Mouse (Mus musculus): Measurements from ENCODE around the gene Nfic.
"Not testable (repeated sequence)": the region's sequence is repeated elsewhere in the genome, so short reads cannot be mapped to it uniquely, and the experiment has no call there.

The Nfic gene

GRCm38 (mm10) chr10:81460951-81461350 lies 5.5 kb upstream of the Nfic start:
- DNase-seq (ENCODE audit: low read depth, low spot score) = no peak

DNA sequence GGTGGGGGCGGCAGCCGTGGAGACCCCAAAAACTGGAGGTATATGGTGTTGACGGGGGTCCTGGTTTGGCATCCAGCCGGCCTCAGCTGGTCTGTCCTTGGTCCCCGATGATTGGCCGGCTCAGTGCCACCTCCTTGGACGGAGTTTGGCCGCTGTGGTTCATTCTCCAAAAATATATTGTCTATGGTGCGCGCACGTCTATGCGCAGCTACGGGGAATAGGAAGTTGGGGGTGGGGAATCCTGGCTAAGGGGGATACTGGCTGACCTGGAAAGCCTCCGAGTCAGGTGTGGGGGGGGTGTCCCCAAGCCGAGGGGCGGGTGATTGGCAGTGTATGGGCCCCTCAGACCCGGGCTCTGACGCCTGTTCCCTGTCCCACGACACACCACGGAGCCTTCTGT lies 5.0 kb upstream of the Nfic start:
- DNase-seq (ENCODE audit: low read depth, low spot score) = no peak

DNA sequence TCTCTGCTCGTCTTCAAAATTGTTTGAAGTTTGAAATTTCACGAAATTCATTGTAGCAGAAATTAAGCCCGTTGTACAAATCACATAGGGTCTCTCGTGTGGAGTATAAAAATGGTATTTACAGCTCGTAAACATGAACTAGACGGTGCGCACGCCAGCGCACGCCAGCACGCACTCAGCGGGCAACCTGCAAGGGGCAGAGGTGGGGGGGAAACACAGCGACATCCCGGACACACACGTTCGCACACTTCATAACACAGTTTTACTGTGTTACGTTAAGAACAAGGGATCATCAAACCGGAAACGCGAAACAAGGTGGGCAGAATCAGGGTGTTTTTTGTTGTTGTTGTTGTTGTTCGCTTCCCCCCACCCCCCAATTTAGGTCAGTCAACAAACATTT lies 4.0 kb upstream of the Nfic start:
- DNase-seq (ENCODE audit: low read depth, low spot score) = no peak

DNA sequence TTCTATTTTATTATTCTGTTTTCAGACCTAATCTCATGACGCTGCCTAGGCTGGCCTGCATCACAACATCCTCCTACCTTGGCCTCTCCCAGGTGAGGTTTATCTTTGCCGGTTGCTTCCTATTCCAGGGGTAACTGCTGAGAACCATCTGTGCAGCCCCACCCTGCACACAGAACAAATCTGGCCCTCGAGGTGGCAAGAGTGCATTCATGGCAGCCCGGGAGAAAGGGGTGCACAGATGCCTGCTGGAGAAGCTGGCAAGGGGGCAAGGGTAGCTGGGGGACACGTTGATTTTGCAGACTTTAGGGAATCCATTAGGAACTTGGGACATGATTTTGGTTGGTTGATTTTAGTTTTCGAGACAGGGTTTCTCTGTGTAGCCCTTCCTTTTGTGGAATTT lies 2.8 kb upstream of the Nfic start:
- DNase-seq (ENCODE audit: low read depth, low spot score) = no peak

DNA sequence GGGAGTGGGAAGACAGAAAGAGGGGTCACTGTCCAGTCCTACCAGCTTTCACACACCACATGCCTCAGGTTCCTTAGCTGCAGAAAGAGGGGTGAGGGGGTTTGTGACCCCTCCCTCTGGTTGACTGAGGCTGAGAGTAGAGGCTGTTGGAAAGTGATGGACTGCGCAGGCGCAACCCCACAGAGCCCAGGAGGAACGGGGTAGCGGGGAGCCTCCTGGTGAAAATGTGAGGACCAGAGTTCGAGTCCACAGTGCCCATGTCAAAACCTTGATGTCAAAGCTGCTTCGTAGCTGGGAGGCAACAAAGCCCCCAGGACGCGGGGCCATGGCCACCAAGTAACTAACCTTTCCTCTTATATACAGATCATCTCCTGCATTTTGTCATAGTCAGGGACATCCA lies 2.2 kb upstream of the Nfic start:
- no peak for DNase-seq (ENCODE audit: low read depth, low spot score)

DNA sequence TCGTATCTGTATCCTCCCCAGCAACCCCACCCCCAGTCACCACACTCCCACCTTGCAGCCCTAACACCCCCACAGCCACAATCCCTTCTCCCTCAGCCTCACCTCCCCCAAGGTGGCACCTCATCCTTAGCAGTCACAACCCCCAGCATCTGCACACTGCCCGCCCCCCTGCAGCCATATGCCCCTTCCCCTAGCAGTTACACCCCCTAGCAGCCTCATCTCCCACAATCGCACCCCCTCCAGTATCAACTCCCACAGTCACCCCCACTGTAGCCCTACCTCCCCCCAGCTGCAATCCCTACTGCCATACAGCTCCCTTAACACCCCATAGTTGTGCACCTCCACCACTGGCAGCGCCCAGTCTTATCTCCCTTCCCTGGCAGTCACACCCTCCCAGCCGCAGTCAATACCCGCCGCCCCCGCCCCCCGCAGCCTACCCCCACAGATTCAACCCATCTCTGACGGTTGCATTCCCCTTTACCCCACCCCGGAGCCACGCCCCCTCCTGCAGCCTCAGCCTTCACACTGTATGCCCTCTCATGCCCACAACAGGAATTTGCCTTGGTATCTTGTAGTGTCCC lies 1.6 kb upstream of the Nfic start:
- no peak for DNase-seq (ENCODE audit: low read depth, low spot score)

GRCm38 (mm10) chr10:81454106-81454505 lies 1.3 kb downstream of the Nfic start:
- no peak for DNase-seq (ENCODE audit: low read depth, low spot score)

GRCm38 (mm10) chr10:81452947-81453288 lies 2.5 kb downstream of the Nfic start:
- DNase-seq (ENCODE audit: low read depth, low spot score) = no peak

DNA sequence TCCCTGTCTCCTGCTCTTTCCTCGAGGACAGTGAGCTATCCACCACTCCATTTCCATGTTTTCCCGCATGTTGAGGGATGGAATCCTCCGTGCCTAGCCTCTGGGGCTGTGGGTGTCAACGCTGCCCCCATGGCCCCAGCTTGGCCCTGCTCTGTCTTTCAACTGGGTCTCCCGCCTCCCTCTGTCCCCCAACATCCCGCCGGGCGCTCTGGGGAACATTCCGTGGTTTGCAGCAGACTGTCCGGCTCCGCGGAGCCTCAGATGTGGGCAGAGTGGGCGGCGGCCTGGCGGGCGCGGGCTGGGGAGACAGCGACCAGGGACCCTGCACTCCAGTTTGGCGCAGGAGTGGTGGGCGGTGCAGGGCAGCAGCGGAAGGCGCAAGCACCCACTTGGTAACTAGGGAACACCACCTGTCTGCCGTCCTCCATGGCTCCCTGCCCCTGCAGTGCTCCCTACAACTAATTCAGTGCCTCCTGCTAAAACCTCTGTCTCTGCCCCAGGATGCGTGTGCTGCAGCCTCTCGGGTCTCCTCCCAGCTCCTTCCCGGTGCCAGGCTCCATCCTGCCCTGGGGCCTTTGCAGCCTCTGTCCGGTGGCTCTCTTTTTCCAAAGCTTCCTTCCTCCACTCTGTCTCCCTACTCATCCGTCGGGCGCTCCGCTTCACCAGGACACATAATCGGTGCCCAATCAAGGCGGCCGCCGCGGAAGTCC lies 3.0 kb downstream of the Nfic start:
- no peak for DNase-seq (ENCODE audit: low read depth, low spot score)

GRCm38 (mm10) chr10:81451365-81451745 lies 4.1 kb downstream of the Nfic start:
- no peak for DNase-seq (ENCODE audit: low read depth, low spot score)

- no peak for DNase-seq (ENCODE audit: low read depth, low spot score)
Measured at GRCm38 (mm10) chr10:81450641-81451364, 4.6 kb downstream of the Nfic start.

DNA sequence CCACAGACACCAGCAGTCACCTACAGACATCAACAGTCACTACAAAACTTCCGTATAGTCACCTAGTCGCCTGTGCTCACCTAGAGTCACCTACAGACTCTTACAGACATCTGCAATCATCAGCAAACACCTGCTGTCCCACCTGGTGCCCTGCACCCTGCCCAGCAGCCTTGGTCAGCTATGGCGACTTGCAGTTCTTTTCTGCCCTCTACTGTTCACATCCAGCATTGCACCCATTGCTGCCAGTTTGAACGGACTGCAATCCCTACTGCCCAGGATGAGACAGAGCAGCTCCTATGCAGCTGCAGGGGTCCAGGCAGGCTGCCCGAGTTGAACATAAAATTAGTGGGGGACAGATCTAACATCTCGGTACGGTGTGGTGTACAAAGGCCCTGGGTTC lies 5.3 kb downstream of the Nfic start:
- peak; percentile 87 for DNase-seq (ENCODE audit: low read depth, low spot score)

- not testable (repeated sequence) for DNase-seq (ENCODE audit: low read depth, low spot score)
Measured at GRCm38 (mm10) chr10:81445516-81445915, 9.9 kb downstream of the Nfic start.

- no peak for DNase-seq (ENCODE audit: low read depth, low spot score)
Measured at GRCm38 (mm10) chr10:81441019-81441418, 14.4 kb downstream of the Nfic start.

- DNase-seq (ENCODE audit: low read depth, low spot score) = no peak
Measured at GRCm38 (mm10) chr10:81435436-81435835, 20.0 kb downstream of the Nfic start.

DNA sequence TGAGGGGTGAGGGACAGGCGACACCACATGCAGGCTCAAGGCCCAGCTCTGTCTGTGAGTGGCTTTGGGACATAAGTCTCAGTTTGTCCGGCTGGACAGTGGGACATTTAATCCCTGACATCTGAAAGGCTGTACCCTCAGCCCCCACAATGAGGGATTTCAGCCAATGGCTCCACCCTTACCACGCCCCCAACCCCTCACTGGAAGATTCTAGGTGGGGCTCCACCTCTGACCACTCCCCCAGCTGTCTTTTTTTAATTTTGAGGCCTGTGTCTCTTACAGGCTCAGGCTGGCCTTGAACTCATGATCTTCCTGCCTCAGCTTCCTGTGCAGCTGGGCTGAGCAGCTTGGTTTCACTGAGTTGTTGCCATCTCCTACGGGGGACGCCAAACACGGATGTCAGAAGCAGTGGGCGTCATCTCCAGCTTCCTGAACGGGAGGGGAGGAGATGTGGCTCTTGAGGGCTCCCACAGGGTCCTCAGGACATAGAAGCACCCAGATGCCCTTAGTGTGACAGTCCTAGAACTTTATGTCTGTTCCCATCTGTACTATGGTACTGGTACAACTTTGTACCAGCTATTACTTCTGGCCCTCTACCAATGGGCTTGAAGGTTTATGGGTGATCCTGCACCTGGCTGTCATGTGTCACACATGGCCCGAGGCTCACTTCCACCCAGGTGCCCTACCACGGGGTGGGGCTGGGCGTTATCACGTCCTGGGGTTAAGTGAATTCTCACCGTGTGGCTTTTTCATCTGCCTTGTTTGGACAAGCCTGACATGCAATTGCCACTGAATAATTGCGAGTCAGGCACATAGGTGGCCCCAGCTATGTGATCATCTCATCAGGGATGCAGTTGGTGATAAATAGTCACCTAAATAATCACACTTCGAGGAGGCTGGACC lies 20.8 kb downstream of the Nfic start:
- DNase-seq (ENCODE audit: low read depth, low spot score) = no peak

GRCm38 (mm10) chr10:81433541-81434289 lies 21.7 kb downstream of the Nfic start:
- DNase-seq (ENCODE audit: low read depth, low spot score) = no peak

GRCm38 (mm10) chr10:81432868-81433262 lies 22.6 kb downstream of the Nfic start:
- DNase-seq (ENCODE audit: low read depth, low spot score) = peak; percentile 88

DNA sequence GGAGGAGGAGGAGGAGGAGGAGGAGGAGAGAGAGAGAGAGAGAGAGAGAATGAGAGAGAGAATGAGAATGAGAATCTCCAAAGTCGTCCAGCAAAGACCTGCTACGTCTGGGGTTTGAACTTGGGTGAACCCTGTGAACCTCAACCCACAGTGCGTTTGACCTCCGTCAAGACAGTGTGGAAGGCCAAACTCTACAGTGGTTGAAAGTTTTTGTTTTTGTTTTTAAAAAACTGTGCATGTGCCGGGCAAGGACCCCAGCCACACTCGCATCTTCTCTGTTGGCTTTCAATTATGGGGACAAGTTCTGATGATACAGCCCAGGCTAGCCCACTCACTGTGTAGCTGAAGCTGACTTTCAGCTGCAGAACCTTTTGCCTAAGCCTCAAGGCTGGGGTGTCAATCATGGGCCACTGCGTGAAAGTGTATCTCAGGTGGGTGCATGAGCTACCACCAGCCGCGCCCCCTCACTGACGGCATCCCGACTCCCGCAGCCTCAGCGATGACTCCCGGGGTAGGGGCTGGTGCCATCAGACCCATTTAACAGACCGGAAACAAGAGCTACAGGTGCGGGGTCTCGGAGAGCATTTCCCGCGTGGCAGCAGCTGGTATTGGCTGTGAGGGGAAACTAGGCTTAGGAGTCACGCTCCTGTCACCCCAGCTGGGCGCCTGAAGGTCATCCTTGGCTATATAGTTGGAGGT lies 23.1 kb downstream of the Nfic start:
- no peak for DNase-seq (ENCODE audit: low read depth, low spot score)

DNA sequence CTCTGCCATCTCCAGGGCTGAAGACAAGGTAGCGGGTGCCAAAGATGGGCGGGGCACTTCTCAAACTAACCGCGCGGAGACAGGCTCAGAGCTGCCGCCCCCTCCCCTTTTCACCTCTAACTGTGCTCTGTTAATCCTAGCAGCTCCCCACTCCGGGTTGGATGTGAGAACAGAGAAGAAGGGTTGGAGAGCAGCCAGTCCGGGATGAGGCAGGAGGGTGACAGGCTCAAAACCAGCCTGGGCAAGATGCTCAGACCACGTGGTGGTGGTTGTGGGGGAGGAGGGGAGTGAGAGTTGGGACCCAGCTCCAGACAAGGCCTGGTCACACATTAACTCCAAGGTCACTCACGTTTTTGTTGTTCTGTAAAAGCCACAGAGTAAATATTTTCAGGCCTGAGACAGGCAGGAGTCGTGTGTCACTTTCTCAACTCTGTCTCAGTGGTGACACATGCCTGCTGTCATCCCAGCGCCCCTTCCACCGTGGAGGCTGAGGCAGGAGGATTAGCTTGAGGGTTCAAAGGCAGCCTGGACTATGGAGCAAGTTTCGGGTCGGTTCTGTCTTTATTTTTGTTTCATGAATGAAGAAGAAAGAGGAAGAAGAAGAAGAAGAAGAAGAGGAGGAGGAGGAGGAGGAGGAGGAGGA lies 23.8 kb downstream of the Nfic start:
- no peak for DNase-seq (ENCODE audit: low read depth, low spot score)

All from retina, adult 2 months (tissue).